Mouse (Mus musculus) ES-E14 (cell line): ENCODE measurements around the gene Ccdc177. TPM values are rescaled to one million over a fixed set of nuclear protein-coding genes. Genes with fewer than 3 reads are reported as not detected.

Source experiments
- DNase-seq: peaks from one replicate; pipeline ENCODE4 v3.0.0-alpha.2; 2013; ENCODE audit warnings: low read depth, low spot score
- H3K27ac ChIP-seq: 2 replicates; pipeline ENCODE4 v1.5.1; 2012; ENCODE audit warnings: low read depth, mild to moderate bottlenecking, low read length, moderate library complexity, mixed read lengths; ENCODE audit not compliant: poor library complexity, insufficient read depth, severe bottlenecking
- H3K36me3 ChIP-seq: 2 replicates; pipeline ENCODE4 v1.6.1; 2012; ENCODE audit warnings: mild to moderate bottlenecking, low read length, moderate library complexity, mixed read lengths; ENCODE audit not compliant: control insufficient read depth, poor library complexity, insufficient read depth, severe bottlenecking
- H3K4me1 ChIP-seq, 2 experiments: fragments of 150-350 bp in 1 of 2; sonication (generic) in 1 of 2; 2 replicates each; pipeline ENCODE4 v1.6.1; 2012; ENCODE audit warnings: low read length in 2 of 2, mild to moderate bottlenecking in 1 of 2, mixed read lengths in 1 of 2; ENCODE audit not compliant: control insufficient read depth in 2 of 2, insufficient read depth in 2 of 2, poor library complexity in 1 of 2
- H3K4me3 ChIP-seq, 2 experiments: fragments of 150-350 bp in 1 of 2; sonication (generic) in 1 of 2; 2 replicates each; pipeline ENCODE4 v1.5.1; 2012; ENCODE audit warnings: low read length in 2 of 2, low read depth in 1 of 2, mild to moderate bottlenecking in 1 of 2, mixed read lengths in 1 of 2; ENCODE audit not compliant: insufficient read depth in 1 of 2, poor library complexity in 1 of 2, severe bottlenecking in 1 of 2
- H3K9ac ChIP-seq: 2 replicates; pipeline ENCODE4 v1.6.1; 2012; ENCODE audit warnings: low read depth, mild to moderate bottlenecking, low read length, mixed read lengths; ENCODE audit not compliant: poor library complexity, insufficient read depth, severe bottlenecking
- H3K9me3 ChIP-seq: fragments of 150-350 bp; sonication (generic); 2 replicates; pipeline ENCODE4 v1.6.1; 2012; ENCODE audit warnings: low read depth, mild to moderate bottlenecking, low read length; ENCODE audit not compliant: control insufficient read depth, insufficient read depth
- CHD2 ChIP-seq: IDR thresholded peaks from 2 replicates; pipeline ENCODE4 v1.6.1; 2014; ENCODE audit warnings: mild to moderate bottlenecking, low read depth, low read length, inconsistent platforms
- HCFC1 ChIP-seq: IDR thresholded peaks from 2 replicates; pipeline ENCODE4 v1.6.1; 2012; ENCODE audit warnings: low read length, inconsistent platforms, borderline replicate concordance; ENCODE audit not compliant: insufficient read depth
- MAFK ChIP-seq: IDR thresholded peaks from 2 replicates; pipeline ENCODE4 v1.6.1; 2014; ENCODE audit warnings: mild to moderate bottlenecking, low read depth, low read length, inconsistent platforms; ENCODE audit not compliant: insufficient read depth
- ZC3H11A ChIP-seq: IDR thresholded peaks from 2 replicates; pipeline ENCODE4 v1.6.1; 2012; ENCODE audit warnings: low read depth, mild to moderate bottlenecking, inconsistent platforms, low read length, borderline replicate concordance
- ZNF384 ChIP-seq: IDR thresholded peaks from 2 replicates; pipeline ENCODE4 v1.6.1; 2012; ENCODE audit warnings: low read depth, low read length, inconsistent platforms
- in situ Hi-C, 2 experiments: fragments of 600-800 bp; cut with MboI; formaldehyde crosslinking; loops; one replicate each; pipeline ENCODE4 v1.15.1; 2025; ENCODE audit warnings: low sequenced_read_pairs in 2 of 2, inconsistent platforms in 1 of 2; ENCODE audit not compliant: unreplicated experiment in 2 of 2
- total RNA-seq: library from RNA; depleted of rRNA; stranded (reverse); fragments of 300-350 nt; gene quantifications from 2 replicates; pipeline ENCODE4 v1.2.3, GENCODE M21; 2012

Gene Ccdc177
- total RNA-seq, 1 experiment = 0.40 TPM

- Histone ChIP-seq H3K9ac (0 out of 2 replicates have a peak overlapping the region, but pooled peaks have one; percentile 6), H3K4me3 (peak overlapping the region; percentile 64 to 75), H3K4me1 (peaks cover 2% of the 10 kb centered on the region in 2 experiments; a peak in 2 of 4 replicates), H3K36me3 (no peaks in the 10 kb centered on the region), H3K9me3 (no peaks in the 10 kb centered on the region), H3K27ac (no peak overlapping the region)
- no peak for TF ChIP-seq CHD2
- no peak for TF ChIP-seq ZC3H11A
- TF ChIP-seq HCFC1 = no peak
- no peak for TF ChIP-seq MAFK
- TF ChIP-seq ZNF384 = no peak
- no peak for DNase-seq
- in situ Hi-C loops = loop anchor here (10.0 kb wide), 2 partner anchors 125 to 135 kb away; no protein-coding TSS in a partner anchor
Measured at GRCm38 (mm10) chr12:80759713-80760395, 633 bp downstream of the Ccdc177 start.

DNA sequence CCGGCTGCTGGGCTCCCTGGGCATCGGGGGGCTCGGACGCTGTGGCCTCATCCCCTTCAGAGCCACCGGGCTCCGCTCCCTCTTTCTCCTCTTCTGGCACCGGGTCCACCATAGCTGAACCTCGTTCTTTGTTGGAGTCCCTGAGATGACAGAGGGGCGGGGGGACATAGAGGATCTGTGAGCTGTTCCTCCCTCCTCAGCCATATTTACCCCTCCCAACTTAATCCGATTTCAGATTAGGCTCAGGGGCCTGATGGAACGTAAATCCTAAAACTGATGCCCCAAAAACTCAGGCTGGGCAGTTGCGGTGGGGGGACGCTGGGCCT is 1.1 kb downstream of the Ccdc177 start:
- in situ Hi-C loops = no loop called here
- no peak overlapping the region for H3K9ac ChIP-seq
- peak overlapping the region; percentile 71 to 83; a peak in 3 of 4 replicates for H3K4me3 ChIP-seq
- TF ChIP-seq ZNF384 (no peak), ZC3H11A (no peak), HCFC1 (no peak), CHD2 (no peak), MAFK (no peak)
- H3K4me1 ChIP-seq = peaks cover 2% of the 10 kb centered on the region in 2 experiments; a peak in 2 of 4 replicates
- no peak overlapping the region for H3K27ac ChIP-seq
- H3K36me3 ChIP-seq = no peaks in the 10 kb centered on the region
- no peak for DNase-seq
- no peaks in the 10 kb centered on the region for H3K9me3 ChIP-seq

- in situ Hi-C loops = no loop called here
- no peaks in the 10 kb centered on the region for H3K36me3 ChIP-seq
- peak overlapping the region; percentile 77 for H3K9ac ChIP-seq
- no peak overlapping the region for H3K27ac ChIP-seq
- no peak for DNase-seq
- no peak for TF ChIP-seq ZNF384
- no peak for TF ChIP-seq CHD2
- no peak for TF ChIP-seq ZC3H11A
- TF ChIP-seq HCFC1 = no peak
- no peak for TF ChIP-seq MAFK
- peak overlapping the region; percentile 71 to 83 for H3K4me3 ChIP-seq
- H3K4me1 ChIP-seq = peaks cover 2% of the 10 kb centered on the region in 2 experiments; a peak in 2 of 4 replicates
- H3K9me3 ChIP-seq = no peaks in the 10 kb centered on the region
Measured at GRCm38 (mm10) chr12:80758559-80759386, 1.7 kb downstream of the Ccdc177 start.

DNA sequence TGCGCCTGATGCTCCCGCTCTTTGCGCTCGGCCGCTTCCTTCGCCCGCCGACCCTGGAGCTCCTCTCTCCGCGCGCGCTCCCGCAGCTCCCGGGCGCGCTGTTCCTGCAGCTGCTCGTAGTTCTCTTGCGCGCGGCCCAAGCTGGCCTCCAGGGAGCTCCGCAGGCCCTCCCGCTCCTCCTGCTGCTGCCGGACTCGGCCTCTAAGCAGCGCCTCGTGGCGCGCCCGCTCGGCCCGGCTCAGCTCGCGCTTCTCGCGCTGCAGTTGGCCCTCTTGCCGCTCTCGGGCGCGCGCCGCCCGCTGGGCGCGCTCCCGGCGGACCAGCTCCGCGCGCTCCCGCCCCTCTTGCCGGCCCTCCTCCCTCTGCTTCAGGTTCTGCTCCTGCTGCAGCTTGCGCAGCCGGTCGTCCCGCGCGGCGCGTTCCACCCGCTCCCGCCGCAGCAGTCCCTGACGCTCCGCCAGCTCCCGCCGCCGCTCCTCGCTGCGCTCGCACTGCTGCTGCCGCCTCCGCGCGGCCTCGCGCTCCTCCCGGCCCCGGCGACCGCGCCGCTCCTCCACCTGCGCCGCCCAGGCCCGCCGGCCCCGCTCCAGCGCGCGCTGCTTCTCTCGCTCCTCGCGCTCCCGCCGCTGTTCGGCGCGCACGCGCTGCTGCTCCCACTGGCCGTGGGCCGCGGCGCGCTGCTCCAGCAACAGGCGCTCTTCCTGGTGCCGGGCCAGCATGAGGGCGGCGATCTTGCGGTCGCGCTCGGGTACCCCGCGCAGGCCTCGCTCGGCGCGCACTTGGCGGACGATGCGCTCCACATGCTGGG is 2.5 kb downstream of the Ccdc177 start:
- Histone ChIP-seq H3K36me3 (no peaks in the 10 kb centered on the region), H3K9ac (peak overlapping the region; percentile 77), H3K4me3 (peak overlapping the region; percentile 71 to 83), H3K27ac (no peak overlapping the region), H3K4me1 (peaks cover 2% of the 10 kb centered on the region in 2 experiments; a peak in 2 of 4 replicates), H3K9me3 (no peaks in the 10 kb centered on the region)
- TF ChIP-seq ZC3H11A = no peak
- peak; percentile 27; the same call in 1 of the 2 replicates for TF ChIP-seq HCFC1
- DNase-seq = no peak
- in situ Hi-C loops = no loop called here
